Mouse (Mus musculus) lung, adult 2 months (tissue): Measurements from ENCODE around the gene Gm20854.
"Not testable (repeated sequence)": the region's sequence is repeated elsewhere in the genome, so short reads cannot be mapped to it uniquely, and the experiment has no call there.

Source experiments
- CTCF ChIP-seq: fragments of 200-500 bp; IDR thresholded peaks from 2 replicates; pipeline ENCODE4 v1.5.1; 2011; ENCODE audit warnings: mild to moderate bottlenecking, low read length, control low read depth; ENCODE audit not compliant: insufficient read depth
- POLR2A ChIP-seq: fragments of 200-500 bp; IDR thresholded peaks from 2 replicates; pipeline ENCODE4 v1.6.1; 2011; ENCODE audit warnings: low read depth, mild to moderate bottlenecking, control low read depth, low read length, borderline replicate concordance; ENCODE audit errors: extremely low read depth

DNA sequence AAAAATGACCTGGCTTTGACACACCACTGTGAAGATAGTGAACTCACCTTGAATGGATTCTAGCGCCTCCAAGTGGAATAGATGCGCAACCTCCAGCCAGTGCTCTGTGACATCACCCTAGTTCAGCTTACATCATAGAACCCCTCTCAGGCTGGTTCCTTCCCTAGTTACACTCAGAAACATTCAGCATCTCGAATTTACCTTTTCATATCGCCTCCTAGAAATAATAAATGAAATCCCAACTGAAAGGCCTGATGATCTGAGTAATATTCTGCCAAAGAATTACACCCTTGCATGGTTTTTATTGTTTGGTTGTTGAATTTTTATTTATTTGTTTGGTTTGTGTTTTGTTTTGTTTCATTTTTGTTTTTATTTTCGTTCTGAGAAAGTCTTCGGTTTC is at the start of gene Gm20854:
- not testable (repeated sequence) for TF ChIP-seq CTCF, POLR2A
